Mouse (Mus musculus) MEL (cell line): ENCODE measurements around the gene Hspa1a. TPM values are rescaled to one million over a fixed set of nuclear protein-coding genes. Genes with fewer than 3 reads are reported as not detected.

ENCODE experiments used
- DNase-seq: peaks from one replicate; pipeline ENCODE4 v3.0.0; 2011; ENCODE audit warnings: low read depth, low spot score
- H3K27ac ChIP-seq: 2 replicates; pipeline ENCODE4 v1.5.1; 2012; ENCODE audit warnings: low read depth, mild to moderate bottlenecking, control low read depth, low read length, moderate library complexity; ENCODE audit not compliant: control insufficient read depth
- H3K27me3 ChIP-seq, 2 experiments: fragments of 150-350 bp in 1 of 2; sonication (generic) in 1 of 2; 2 replicates each; pipeline ENCODE4 v1.6.1; 2012; ENCODE audit warnings: low read length in 2 of 2, mild to moderate bottlenecking in 2 of 2, improper control_type of control experiment in 1 of 2, moderate library complexity in 1 of 2; ENCODE audit not compliant: insufficient read depth in 2 of 2, control insufficient read depth in 1 of 2
- H3K36me3 ChIP-seq, 2 experiments: 2 replicates each; pipeline ENCODE4 v1.6.1; 2012 to 2014; ENCODE audit warnings: low read length in 2 of 2, improper control_type of control experiment in 1 of 2, inconsistent platforms in 1 of 2, mild to moderate bottlenecking in 1 of 2; ENCODE audit not compliant: insufficient read depth in 2 of 2, control insufficient read depth in 1 of 2
- H3K4me1 ChIP-seq, 2 experiments: fragments of 150-350 bp in 1 of 2; sonication (generic) in 1 of 2; 2 replicates each; pipeline ENCODE4 v1.6.1; 2012; ENCODE audit warnings: low read length in 2 of 2, improper control_type of control experiment in 1 of 2, mild to moderate bottlenecking in 1 of 2; ENCODE audit not compliant: insufficient read depth in 2 of 2, control insufficient read depth in 1 of 2
- H3K4me3 ChIP-seq, 2 experiments: fragments of 150-350 bp in 1 of 2; sonication (generic) in 1 of 2; 2 replicates each; pipeline ENCODE4 v1.5.1; 2012; ENCODE audit warnings: low read depth in 2 of 2, low read length in 2 of 2, mild to moderate bottlenecking in 2 of 2, moderate library complexity in 2 of 2, control low read depth in 1 of 2, improper control_type of control experiment in 1 of 2; ENCODE audit not compliant: control insufficient read depth in 1 of 2, insufficient read depth in 1 of 2
- H3K79me2 ChIP-seq: 2 replicates; pipeline ENCODE4 v1.6.1; 2012; ENCODE audit warnings: mild to moderate bottlenecking, low read length, moderate library complexity; ENCODE audit not compliant: control insufficient read depth, poor library complexity, insufficient read depth
- H3K9ac ChIP-seq: 2 replicates; pipeline ENCODE4 v1.6.1; 2012; ENCODE audit warnings: low read depth, mild to moderate bottlenecking, control low read depth, low read length, moderate library complexity; ENCODE audit not compliant: control insufficient read depth, poor library complexity, severe bottlenecking
- H3K9me3 ChIP-seq: fragments of 150-350 bp; sonication (generic); replicated peaks from 2 replicates; pipeline ENCODE4 v1.6.1; 2012; ENCODE audit warnings: mild to moderate bottlenecking, low read length, improper control_type of control experiment, moderate library complexity; ENCODE audit not compliant: insufficient read depth
- BHLHE40 ChIP-seq: IDR thresholded peaks from 2 replicates; pipeline ENCODE4 v1.6.1; 2012; ENCODE audit warnings: low read depth, mild to moderate bottlenecking, inconsistent platforms, low read length, improper control_type of control experiment, borderline replicate concordance
- CTCF ChIP-seq, 3 experiments: IDR thresholded peaks in 2 of 3; conservative IDR thresholded peaks in 1 of 3; 2 replicates each; pipeline ENCODE4 v1.5.1; 2011 to 2012; ENCODE audit warnings: low read length in 3 of 3, low read depth in 2 of 3, mild to moderate bottlenecking in 2 of 3, improper control_type of control experiment in 1 of 3, inconsistent platforms in 1 of 3, mixed read lengths in 1 of 3, moderate library complexity in 1 of 3; ENCODE audit not compliant: control insufficient read depth in 1 of 3, insufficient read depth in 1 of 3, poor library complexity in 1 of 3, severe bottlenecking in 1 of 3
- E2F4 ChIP-seq: IDR thresholded peaks from 2 replicates; pipeline ENCODE4 v1.6.1; 2011; ENCODE audit warnings: low read depth, low read length, improper control_type of control experiment, borderline replicate concordance
- EP300 ChIP-seq, 2 experiments: IDR thresholded peaks; 2 replicates each; pipeline ENCODE4 v1.6.1; 2011; ENCODE audit warnings: improper control_type of control experiment in 2 of 2, low read length in 2 of 2, low read depth in 1 of 2, mild to moderate bottlenecking in 1 of 2
- ETS1 ChIP-seq: IDR thresholded peaks from 2 replicates; pipeline ENCODE4 v1.6.1; 2012; ENCODE audit warnings: low read depth, mild to moderate bottlenecking, inconsistent platforms, low read length, improper control_type of control experiment, moderate library complexity
- HCFC1 ChIP-seq: IDR thresholded peaks from 2 replicates; pipeline ENCODE4 v1.6.1; 2012; ENCODE audit warnings: low read depth, mild to moderate bottlenecking, inconsistent platforms, low read length, improper control_type of control experiment, moderate library complexity
- JUND ChIP-seq: IDR thresholded peaks from 2 replicates; pipeline ENCODE4 v1.6.1; 2011; ENCODE audit warnings: low read depth, mild to moderate bottlenecking, improper control_type of control experiment, low read length
- KAT2A ChIP-seq: conservative IDR thresholded peaks from 2 replicates; pipeline ENCODE4 v1.6.1; 2012; ENCODE audit warnings: low read depth, low read length, improper control_type of control experiment, inconsistent platforms
- MAX ChIP-seq: IDR thresholded peaks from 2 replicates; pipeline ENCODE4 v1.6.1; 2011; ENCODE audit warnings: low read length, improper control_type of control experiment
- MEF2A ChIP-seq: IDR thresholded peaks from 2 replicates; pipeline ENCODE4 v1.6.1; 2014; ENCODE audit warnings: low read depth, mild to moderate bottlenecking, inconsistent platforms, low read length, improper control_type of control experiment; ENCODE audit not compliant: poor library complexity, insufficient replicate concordance, severe bottlenecking; ENCODE audit errors: extremely low read depth
- MXI1 ChIP-seq: IDR thresholded peaks from 2 replicates; pipeline ENCODE4 v1.6.1; 2011; ENCODE audit warnings: mild to moderate bottlenecking, low read depth, low read length, improper control_type of control experiment
- MYC ChIP-seq: IDR thresholded peaks from 2 replicates; pipeline ENCODE4 v1.6.1; 2011; ENCODE audit warnings: low read depth, mild to moderate bottlenecking, low read length, improper control_type of control experiment, moderate library complexity
- NELFE ChIP-seq: IDR thresholded peaks from 2 replicates; pipeline ENCODE4 v1.6.1; 2011; ENCODE audit warnings: low read depth, low read length, improper control_type of control experiment
- POLR2A ChIP-seq, 2 experiments: IDR thresholded peaks; 2 replicates each; pipeline ENCODE4 v1.6.1; 2011 to 2012; ENCODE audit warnings: low read length in 2 of 2, mild to moderate bottlenecking in 2 of 2, control low read depth in 1 of 2, improper control_type of control experiment in 1 of 2, low read depth in 1 of 2, moderate library complexity in 1 of 2; ENCODE audit not compliant: control insufficient read depth in 1 of 2, insufficient read depth in 1 of 2, poor library complexity in 1 of 2
- POLR2AphosphoS2 ChIP-seq: IDR thresholded peaks from 2 replicates; pipeline ENCODE4 v1.6.1; 2011; ENCODE audit warnings: low read length, improper control_type of control experiment
- POLR2AphosphoS5 ChIP-seq: IDR thresholded peaks from 2 replicates; pipeline ENCODE4 v1.6.1; 2012; ENCODE audit warnings: low read depth, borderline replicate concordance, mild to moderate bottlenecking, inconsistent platforms, low read length, moderate library complexity, mixed read lengths
- RAD21 ChIP-seq: IDR thresholded peaks from 2 replicates; pipeline ENCODE4 v1.6.1; 2011; ENCODE audit warnings: mild to moderate bottlenecking, low read depth, low read length, improper control_type of control experiment
- RCOR1 ChIP-seq: IDR thresholded peaks from 2 replicates; pipeline ENCODE4 v1.6.1; 2012; ENCODE audit warnings: low read depth, mild to moderate bottlenecking, inconsistent platforms, low read length, improper control_type of control experiment
- SIN3A ChIP-seq: IDR thresholded peaks from 2 replicates; pipeline ENCODE4 v1.6.1; 2012; ENCODE audit warnings: low read length, improper control_type of control experiment, inconsistent platforms
- SMC3 ChIP-seq: IDR thresholded peaks from 2 replicates; pipeline ENCODE4 v1.6.1; 2011; ENCODE audit warnings: low read depth, low read length, improper control_type of control experiment
- TBP ChIP-seq: IDR thresholded peaks from 2 replicates; pipeline ENCODE4 v1.8.0; 2011; ENCODE audit warnings: low read depth, low read length, improper control_type of control experiment
- TCF12 ChIP-seq: IDR thresholded peaks from 2 replicates; pipeline ENCODE4 v1.6.1; 2014; ENCODE audit warnings: low read depth, mild to moderate bottlenecking, inconsistent platforms, low read length, improper control_type of control experiment, moderate library complexity
- UBTF ChIP-seq: IDR thresholded peaks from 2 replicates; pipeline ENCODE4 v1.6.1; 2012; ENCODE audit warnings: low read depth, mild to moderate bottlenecking, inconsistent platforms, low read length, improper control_type of control experiment, moderate library complexity, borderline replicate concordance; ENCODE audit not compliant: insufficient read depth
- USF2 ChIP-seq, 2 experiments: IDR thresholded peaks; 2 replicates each; pipeline ENCODE4 v1.6.1; 2011 to 2012; ENCODE audit warnings: improper control_type of control experiment in 2 of 2, low read length in 2 of 2, borderline replicate concordance in 1 of 2, inconsistent platforms in 1 of 2, low read depth in 1 of 2, mild to moderate bottlenecking in 1 of 2; ENCODE audit not compliant: insufficient read depth in 1 of 2
- ZMIZ1 ChIP-seq: IDR thresholded peaks from 2 replicates; pipeline ENCODE4 v1.6.1; 2012; ENCODE audit warnings: low read depth, mild to moderate bottlenecking, inconsistent platforms, low read length, improper control_type of control experiment, moderate library complexity
- ZNF384 ChIP-seq: IDR thresholded peaks from 2 replicates; pipeline ENCODE4 v1.6.1; 2012; ENCODE audit warnings: low read depth, mild to moderate bottlenecking, inconsistent platforms, low read length, improper control_type of control experiment
- polyA plus RNA-seq, 2 experiments: library from polyadenylated mRNA; stranded (reverse) in 1 of 2; unstranded in 1 of 2; fragments of >175 nt in 1 of 2; fragments of >200 nt in 1 of 2; gene quantifications; 2 replicates each; pipeline versions ENCODE4 v1.2.1 to v1.2.4; 2012; ENCODE audit warnings: low replicate concordance in 2 of 2, low read depth in 1 of 2; ENCODE audit not compliant: insufficient read length in 2 of 2, insufficient read depth in 1 of 2, missing spikeins in 1 of 2
- total RNA-seq: library from RNA; depleted of rRNA; stranded (reverse); fragments of 300-350 nt; gene quantifications from 2 replicates; pipeline ENCODE4 v1.2.3, GENCODE M21; 2012

Gene Hspa1a
- total and polyA plus RNA-seq, 3 experiments, result not detected

DNA sequence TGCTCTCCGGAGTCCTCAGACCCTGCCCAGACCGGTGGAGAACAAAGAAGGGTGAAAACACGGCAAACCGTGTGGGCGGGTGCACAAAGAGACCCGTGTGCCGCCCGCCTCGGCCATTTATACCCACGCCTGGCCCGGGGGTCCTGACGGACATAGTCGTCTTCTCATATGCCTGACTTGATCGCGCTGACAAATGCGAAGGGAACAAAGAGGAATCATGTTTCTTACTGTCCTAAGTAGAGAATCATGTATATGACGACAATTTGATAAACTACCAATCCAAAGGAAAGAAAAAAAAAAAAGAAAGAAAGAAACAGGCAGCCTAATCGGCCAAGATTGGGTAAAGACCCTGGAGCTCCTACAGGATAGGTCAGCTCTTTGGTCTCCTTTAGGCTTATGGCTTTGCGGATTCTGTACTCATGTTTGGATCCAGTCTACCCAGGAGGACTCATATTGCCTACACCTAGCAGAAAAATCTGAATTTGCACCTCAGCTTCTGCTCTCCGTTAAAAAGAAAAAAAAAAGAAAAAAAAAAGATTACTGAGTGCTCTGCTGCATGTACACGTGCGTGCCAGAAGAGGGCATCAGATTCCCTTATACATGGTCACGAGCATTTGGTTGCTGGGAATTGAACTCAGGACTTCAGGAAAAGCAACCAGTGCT, 19.4 kb downstream of the Hspa1a start:
- Histone ChIP-seq H3K27ac (peak overlapping the region; percentile 90), H3K36me3 (peaks cover 0 to 11% of the 10 kb centered on the region in 2 experiments; a peak in 3 of 4 replicates), H3K27me3 (no peaks in the 10 kb centered on the region), H3K9me3 (no peaks in the 10 kb centered on the region), H3K4me3 (peak overlapping the region; percentile 64 to 99), H3K79me2 (peaks cover 22% of the 10 kb centered on the region), H3K4me1 (peaks cover 0 to 3% of the 10 kb centered on the region in 2 experiments; a peak in 1 of 4 replicates), H3K9ac (peak overlapping the region; percentile 100)
- TF ChIP-seq MXI1 (peak; percentile 73), BHLHE40 (no peak), MYC (peak; percentile 76; the same call in 1 of the 2 replicates), KAT2A (peak; percentile 54), HCFC1 (peak; percentile 85), MAX (peak; percentile 99), SMC3 (no peak), ZMIZ1 (peak; percentile 98), POLR2A (IDR thresholded peaks at IDR 0.05; ENCODE audit: control insufficient read depth in 1 of 2, insufficient read depth in 1 of 2, low read depth in 1 of 2, low read length in 2 of 2, poor library complexity in 1 of 2) (peak; percentile 87 to 97), ETS1 (no peak), POLR2AphosphoS5 (peak; percentile 84; the same call in 1 of the 2 replicates), MEF2A (no peak), NELFE (peak; percentile 97), EP300 (IDR thresholded peaks at IDR 0.05; ENCODE audit: low read depth in 1 of 2, low read length in 2 of 2) (no peak), CTCF (IDR thresholded peaks at IDR 0.05 in 2 of 3, conservative IDR thresholded peaks at IDR 0.05 in 1 of 3; ENCODE audit: control insufficient read depth in 1 of 3, insufficient read depth in 1 of 3, low read depth in 2 of 3, low read length in 3 of 3, poor library complexity in 1 of 3, severe bottlenecking in 1 of 3) (peak; percentile 24 to 35 (median 30); a peak in 3 of 6 replicates), SIN3A (peak; percentile 85), USF2 (IDR thresholded peaks at IDR 0.05; ENCODE audit: borderline replicate concordance in 1 of 2, insufficient read depth in 1 of 2, low read depth in 1 of 2, low read length in 2 of 2) (no peak), TCF12 (peak; percentile 26; the same call in 1 of the 2 replicates), UBTF (no peak), RCOR1 (no peak), ZNF384 (no peak), POLR2AphosphoS2 (peak; percentile 96), E2F4 (no peak), TBP (peak; percentile 97), RAD21 (no peak), JUND (no peak)
- peak; percentile 78 for DNase-seq
